Mouse (Mus musculus) olfactory bulb, adult 2 months (tissue): ENCODE data around the gene Mrpl36. TPM values are rescaled to one million over a fixed set of nuclear protein-coding genes. Genes with fewer than 3 reads are reported as not detected.
A peak's percentile ranks its signal among the peaks of the same experiment; 100 is the strongest.

ENCODE experiments used
- H3K27ac ChIP-seq: fragments of 200-500 bp; 2 replicates; pipeline ENCODE4 v1.5.1; 2012; ENCODE audit warnings: low read depth, low read length; ENCODE audit not compliant: insufficient read depth
- H3K4me1 ChIP-seq: fragments of 200-500 bp; 2 replicates; pipeline ENCODE4 v1.6.1; 2012; ENCODE audit warnings: low read length; ENCODE audit not compliant: control insufficient read depth, insufficient read depth
- H3K4me3 ChIP-seq: fragments of 200-500 bp; 2 replicates; pipeline ENCODE4 v1.5.1; 2012; ENCODE audit warnings: mild to moderate bottlenecking, low read depth, low read length, moderate library complexity; ENCODE audit not compliant: insufficient read depth
- CTCF ChIP-seq: fragments of 200-500 bp; IDR thresholded peaks from 2 replicates; pipeline ENCODE4 v1.5.1; 2012; ENCODE audit warnings: low read depth, mild to moderate bottlenecking, low read length, moderate library complexity; ENCODE audit not compliant: insufficient read depth
- POLR2A ChIP-seq: fragments of 200-500 bp; IDR thresholded peaks from 2 replicates; pipeline ENCODE4 v1.6.1; 2012; ENCODE audit warnings: mild to moderate bottlenecking, low read depth, low read length, moderate library complexity; ENCODE audit not compliant: insufficient read depth
- WGBS: fragments of 180-500 bp; shearing (Covaris S2); methylation state at CpG from one replicate; pipeline ENCODE4 v1.1.7; 2018; 5-methylcytosine and 5-hydroxymethylcytosine counted together
- polyA plus RNA-seq: library from polyadenylated mRNA; stranded (reverse); fragments of >200 nt; gene quantifications from 2 replicates; pipeline ENCODE4 v1.2.4, GENCODE M21; 2012; ENCODE audit warnings: low replicate concordance; ENCODE audit not compliant: missing spikeins, insufficient read depth, insufficient read length

Mrpl36 gene
- polyA plus RNA-seq = not detected in 2 replicates

- H3K27ac ChIP-seq = peak within 1 kb of the TSS; percentile 15; the same call in 1 of the 2 replicates
- peak within 1 kb of the TSS; percentile 80 for H3K4me3 ChIP-seq
- H3K4me1 ChIP-seq = peaks cover 5% of the 10 kb centered on the region
- no peak for TF ChIP-seq CTCF
- peak; percentile 77 for TF ChIP-seq POLR2A
- WGBS = 1% methylated on average over 45 of the region's 45 CpGs
These were observed at the start of gene Mrpl36, which contains the start of gene Ndufs6 for GRCm38 (mm10) chr13:73327827-73328698. Gene Mrpl36 (plus strand): TSS chr13:73328513. Gene Ndufs6 (minus strand): TSS chr13:73328542.

- H3K4me1 ChIP-seq = no peaks in the 10 kb centered on the region
- H3K4me3 ChIP-seq = no peak overlapping the region
- H3K27ac ChIP-seq = no peak overlapping the region
- TF ChIP-seq POLR2A (no peak), CTCF (no peak)
- 79% methylated on average over 1 of the region's 1 CpGs for WGBS
These were observed 49.1 kb upstream of the Mrpl36 start for GRCm38 (mm10) chr13:73279196-73279595.

- H3K4me3 ChIP-seq = no peak overlapping the region
- H3K27ac ChIP-seq = no peak overlapping the region
- no peak for TF ChIP-seq POLR2A
- no peak for TF ChIP-seq CTCF
- no peaks in the 10 kb centered on the region for H3K4me1 ChIP-seq
- WGBS = 93% methylated on average over 2 of the region's 2 CpGs
These were observed 45.9 kb upstream of the Mrpl36 start for GRCm38 (mm10) chr13:73282407-73282806.

- H3K4me3 ChIP-seq = no peak overlapping the region
- no peak for TF ChIP-seq POLR2A
- no peak overlapping the region for H3K27ac ChIP-seq
- no peaks in the 10 kb centered on the region for H3K4me1 ChIP-seq
- WGBS = 100% methylated on average over 1 of the region's 1 CpGs
These were observed 44.8 kb upstream of the Mrpl36 start for GRCm38 (mm10) chr13:73283534-73283933.

- H3K4me3 ChIP-seq = no peak overlapping the region
- TF ChIP-seq POLR2A (no peak), CTCF (no peak)
- WGBS = 91% methylated on average over 6 of the region's 6 CpGs
- no peak overlapping the region for H3K27ac ChIP-seq
- H3K4me1 ChIP-seq = no peaks in the 10 kb centered on the region
These were observed 38.1 kb upstream of the Mrpl36 start for GRCm38 (mm10) chr13:73290206-73290605.

- 45% methylated on average over 2 of the region's 2 CpGs for WGBS
- no peak for TF ChIP-seq CTCF
- TF ChIP-seq POLR2A = no peak
- H3K4me1 ChIP-seq = no peaks in the 10 kb centered on the region
These were observed 37.2 kb upstream of the Mrpl36 start for GRCm38 (mm10) chr13:73291102-73291501.

GRCm38 (mm10) chr13:73298717-73299116 is 29.6 kb upstream of the Mrpl36 start:
- Histone ChIP-seq H3K4me3 (no peak overlapping the region), H3K27ac (no peak overlapping the region), H3K4me1 (no peaks in the 10 kb centered on the region)
- WGBS = 89% methylated on average over 4 of the region's 4 CpGs
- no peak for TF ChIP-seq CTCF
- no peak for TF ChIP-seq POLR2A

More at GRCm38 (mm10) chr13:73291102-73291501, 37.2 kb upstream of the Mrpl36 start:
- Histone ChIP-seq H3K27ac (no peak overlapping the region), H3K4me3 (no peak overlapping the region)

- no peak overlapping the region for H3K4me3 ChIP-seq
- H3K27ac ChIP-seq = no peak overlapping the region
- WGBS = 93% methylated on average over 5 of the region's 5 CpGs
- no peaks in the 10 kb centered on the region for H3K4me1 ChIP-seq
- no peak for TF ChIP-seq POLR2A
- TF ChIP-seq CTCF = no peak
These were observed 29.0 kb upstream of the Mrpl36 start for GRCm38 (mm10) chr13:73299322-73299721.

GRCm38 (mm10) chr13:73304729-73305128 is 23.6 kb upstream of the Mrpl36 start:
- 82% methylated on average over 6 of the region's 6 CpGs for WGBS
- Histone ChIP-seq H3K4me1 (no peaks in the 10 kb centered on the region), H3K27ac (no peak overlapping the region), H3K4me3 (no peak overlapping the region)
- TF ChIP-seq CTCF = no peak
- TF ChIP-seq POLR2A = no peak
